Mouse (Mus musculus) layer of hippocampus, adult 11-12 months (tissue): ENCODE data around the gene Pgrmc1.
"Not testable (repeated sequence)": the region's sequence is repeated elsewhere in the genome, so short reads cannot be mapped to it uniquely, and the experiment has no call there.

Experiments
- DNase-seq: peaks from one replicate; pipeline ENCODE4 v3.0.0; 2022; ENCODE audit warnings: low spot score

Pgrmc1 gene

GRCm38 (mm10) chrX:36597707-36598389 lies at the start of gene Pgrmc1:
Pgrmc1 (plus strand) TSS chrX:36598206.
- peak; percentile 82 for DNase-seq

GRCm38 (mm10) chrX:36548798-36549197 lies 49.2 kb upstream of the Pgrmc1 start:
- no peak for DNase-seq

DNA sequence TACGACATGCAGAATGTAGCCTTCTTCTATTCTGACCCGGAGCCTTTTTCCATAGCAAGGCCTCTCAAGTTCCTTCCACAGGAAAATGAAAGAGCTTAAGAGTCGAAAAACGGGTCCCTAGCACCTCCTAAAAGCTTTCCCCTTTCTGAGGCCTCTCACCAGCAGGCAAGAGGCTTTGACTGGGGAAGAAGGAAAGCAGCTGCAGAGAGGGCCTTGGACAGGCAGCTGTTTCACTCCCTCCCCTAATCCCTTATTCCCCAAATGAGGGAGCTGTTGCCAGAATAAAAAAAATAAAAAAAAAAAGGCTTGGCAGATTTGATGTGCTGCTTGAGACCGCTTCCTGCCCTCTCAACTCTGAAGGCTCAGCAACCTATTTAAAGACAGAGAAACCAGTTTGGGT lies 47.1 kb upstream of the Pgrmc1 start:
- peak; percentile 5 for DNase-seq

GRCm38 (mm10) chrX:36551351-36551750 lies 46.7 kb upstream of the Pgrmc1 start:
- DNase-seq, result no peak

DNA sequence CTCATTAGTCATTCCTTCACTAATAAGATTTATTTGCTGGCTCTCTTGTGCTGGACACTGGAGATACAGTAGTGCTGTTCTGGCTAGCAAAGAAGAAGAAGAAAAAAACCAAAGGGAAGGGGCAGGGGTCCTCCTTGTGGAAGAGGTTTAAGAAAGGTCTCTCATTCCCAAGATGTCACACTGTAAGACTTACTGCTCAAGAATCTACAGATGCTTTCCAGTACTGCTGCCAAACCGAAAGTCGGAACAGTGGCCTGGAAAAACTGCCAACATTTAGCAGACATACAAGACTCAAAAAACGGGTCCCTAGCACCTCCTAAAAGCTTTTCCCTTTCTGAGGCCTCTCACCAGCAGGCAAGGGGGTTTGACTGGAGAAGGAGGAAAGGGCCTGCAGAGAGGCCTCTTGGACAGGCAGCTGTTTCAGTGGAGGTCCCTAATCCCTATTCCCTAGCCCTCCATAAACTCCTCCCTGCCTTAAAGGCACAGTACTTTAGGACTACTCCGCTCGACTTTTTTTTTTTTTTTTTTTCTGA lies 45.9 kb upstream of the Pgrmc1 start:
- peak; percentile 9 for DNase-seq

- no peak for DNase-seq
These were observed 45.3 kb upstream of the Pgrmc1 start for GRCm38 (mm10) chrX:36552715-36553114.

DNA sequence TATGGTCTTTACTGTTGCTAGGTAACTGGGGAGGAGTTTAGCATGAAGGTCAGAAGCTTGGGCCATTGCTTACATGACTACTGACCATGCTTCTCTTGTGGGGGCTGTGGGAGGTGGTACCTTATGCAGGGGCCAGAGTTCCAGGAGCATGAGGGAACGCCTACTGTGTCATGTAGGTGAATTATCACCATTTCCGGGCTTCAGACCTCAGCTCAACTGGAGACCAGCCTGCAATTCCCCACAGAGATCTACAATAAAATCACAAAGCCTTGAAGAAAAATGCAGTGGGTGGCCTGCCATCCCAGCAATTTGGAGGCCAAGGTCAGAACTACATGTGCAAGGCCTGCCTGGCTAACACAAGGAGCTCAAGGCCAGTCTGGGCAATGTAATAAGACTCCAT lies 42.8 kb upstream of the Pgrmc1 start:
- DNase-seq, result not testable (repeated sequence)

DNA sequence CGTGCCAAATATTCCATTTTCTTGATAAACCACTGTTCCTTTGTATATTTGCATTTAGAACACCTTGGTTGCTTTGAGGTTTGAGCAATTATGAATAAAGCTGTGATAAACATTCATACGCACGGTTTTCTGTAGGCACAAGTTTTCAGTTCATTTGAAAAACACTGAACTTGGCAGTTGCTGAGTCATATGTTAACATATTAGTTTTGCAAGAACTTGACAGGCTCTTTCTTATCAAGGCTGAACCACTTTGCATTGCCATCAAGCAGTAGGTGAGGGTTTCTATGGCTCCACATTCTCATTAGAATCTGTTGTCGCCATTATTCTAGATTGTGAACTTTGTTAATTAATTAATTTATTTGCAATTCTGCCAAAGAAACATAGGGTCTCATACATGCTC lies 37.8 kb upstream of the Pgrmc1 start:
- no peak for DNase-seq

GRCm38 (mm10) chrX:36561650-36562049 lies 36.4 kb upstream of the Pgrmc1 start:
- peak; percentile 76 for DNase-seq

- no peak for DNase-seq
These were observed 35.9 kb upstream of the Pgrmc1 start for GRCm38 (mm10) chrX:36562079-36562478.

DNA sequence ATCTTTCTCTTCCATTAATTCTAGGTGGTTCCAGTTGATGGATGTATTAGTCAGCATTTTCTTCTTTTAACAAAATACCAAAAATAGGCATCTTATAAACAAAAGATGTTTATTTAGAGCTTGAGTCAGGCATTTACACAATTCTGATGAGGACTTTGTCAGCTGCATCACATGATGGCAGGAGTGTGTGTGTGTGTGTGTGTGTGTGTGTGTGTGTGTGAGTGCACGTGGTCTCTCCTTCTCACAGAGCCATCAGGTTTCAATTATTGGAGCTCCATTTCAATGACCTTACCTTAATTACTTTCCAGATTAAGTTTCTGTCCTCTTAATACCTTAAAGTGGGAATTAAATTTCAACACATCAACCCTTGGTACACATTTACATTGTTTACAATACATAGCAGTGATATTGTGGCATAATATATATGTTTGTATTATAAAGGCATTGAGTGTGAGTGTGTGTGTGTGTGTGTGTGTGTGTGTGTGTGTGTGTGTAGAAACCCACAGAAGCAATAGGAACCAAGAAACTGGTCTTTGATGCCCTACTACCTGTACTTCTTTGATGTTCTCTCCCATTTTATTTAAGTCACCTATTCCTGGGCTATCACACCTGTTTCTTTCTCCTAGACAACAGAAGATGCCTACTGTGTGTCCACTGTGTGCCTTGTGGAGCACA lies 11.2 kb upstream of the Pgrmc1 start:
- DNase-seq, result no peak

DNA sequence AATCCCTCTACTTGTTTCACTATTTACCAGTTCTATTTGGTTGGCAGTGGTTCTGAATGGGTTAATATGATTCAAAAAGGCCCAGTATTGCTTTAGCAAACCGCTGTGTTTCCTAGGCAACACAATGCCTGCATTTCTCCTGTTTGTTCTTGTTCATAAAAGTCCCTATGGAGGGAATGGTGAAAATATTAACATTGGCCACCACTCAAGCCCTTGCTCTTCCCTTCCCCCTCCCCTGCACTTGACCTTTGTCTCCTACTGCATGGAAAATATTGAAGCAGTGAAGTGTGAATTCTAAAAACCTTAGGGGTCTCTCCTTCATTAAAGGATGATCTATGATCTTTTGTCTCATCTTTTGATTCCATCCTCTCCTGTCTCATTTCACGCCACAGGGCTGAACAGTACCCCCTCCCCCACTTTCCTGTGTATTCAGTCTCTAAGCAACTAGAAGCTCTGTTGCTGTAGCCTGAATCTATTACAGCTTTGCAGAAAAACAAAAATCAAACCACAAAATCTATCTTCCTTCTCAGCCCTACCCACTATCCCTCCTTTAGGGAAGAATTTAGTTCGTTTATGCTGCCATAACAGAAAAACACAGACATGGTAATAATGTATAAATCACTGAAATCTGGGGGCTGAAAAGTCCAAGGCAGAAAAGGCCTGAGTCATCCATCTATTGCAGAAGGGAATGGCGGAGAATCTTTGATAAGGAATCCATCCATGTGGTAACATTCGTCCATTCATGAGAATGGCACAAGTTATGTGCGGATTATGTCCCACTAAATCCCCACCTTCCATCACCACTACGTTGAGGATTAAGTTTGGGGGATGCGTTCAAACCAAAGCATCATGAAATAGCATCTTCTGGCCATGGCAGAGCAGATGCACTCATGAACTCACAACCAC lies 10.4 kb upstream of the Pgrmc1 start:
- DNase-seq, result peak; percentile 32

- DNase-seq, result no peak
These were observed 7.7 kb upstream of the Pgrmc1 start for GRCm38 (mm10) chrX:36590266-36590665.

GRCm38 (mm10) chrX:36591120-36591519 lies 6.9 kb upstream of the Pgrmc1 start:
- DNase-seq, result no peak

- no peak for DNase-seq
These were observed 6.5 kb upstream of the Pgrmc1 start for GRCm38 (mm10) chrX:36591539-36591938.

- no peak for DNase-seq
These were observed 2.8 kb upstream of the Pgrmc1 start for GRCm38 (mm10) chrX:36595247-36595646.

- not testable (repeated sequence) for DNase-seq
These were observed 1.4 kb upstream of the Pgrmc1 start for GRCm38 (mm10) chrX:36596483-36597120.

GRCm38 (mm10) chrX:36598390-36598810 lies 394 bp downstream of the Pgrmc1 start:
- no peak for DNase-seq

GRCm38 (mm10) chrX:36598861-36599344 lies 897 bp downstream of the Pgrmc1 start:
- peak; percentile 12 for DNase-seq

DNA sequence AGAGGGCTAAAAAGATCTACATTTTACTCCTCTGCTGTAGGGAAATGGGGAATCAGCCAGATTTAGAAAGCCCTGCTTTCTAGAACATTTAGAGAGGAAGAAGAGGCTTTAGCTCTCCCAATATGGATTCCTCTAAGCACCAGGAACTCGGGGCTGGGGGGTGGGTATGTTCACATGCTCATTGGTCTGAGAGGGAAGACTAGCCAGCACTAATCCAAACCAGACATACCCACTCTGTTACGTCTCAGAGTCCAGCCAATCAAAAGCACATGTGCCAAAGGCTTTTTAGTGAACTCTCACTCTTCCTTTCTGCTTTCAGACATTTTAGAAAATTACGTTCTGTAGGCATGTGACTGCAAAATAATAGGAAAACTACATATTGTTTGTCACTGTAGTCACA lies 1.6 kb downstream of the Pgrmc1 start:
- DNase-seq, result no peak

GRCm38 (mm10) chrX:36600066-36600465 lies 2.1 kb downstream of the Pgrmc1 start:
- DNase-seq, result no peak

- no peak for DNase-seq
These were observed 4.9 kb downstream of the Pgrmc1 start for GRCm38 (mm10) chrX:36602926-36603325.
